Mouse (Mus musculus): ENCODE measurements around the gene Cpxm2. TPM values are rescaled to one million over a fixed set of nuclear protein-coding genes. Genes with fewer than 3 reads are reported as not detected.

The Cpxm2 gene
- polyA plus RNA-seq, 1 experiment from 2014 or later, result 1.2 TPM

DNA sequence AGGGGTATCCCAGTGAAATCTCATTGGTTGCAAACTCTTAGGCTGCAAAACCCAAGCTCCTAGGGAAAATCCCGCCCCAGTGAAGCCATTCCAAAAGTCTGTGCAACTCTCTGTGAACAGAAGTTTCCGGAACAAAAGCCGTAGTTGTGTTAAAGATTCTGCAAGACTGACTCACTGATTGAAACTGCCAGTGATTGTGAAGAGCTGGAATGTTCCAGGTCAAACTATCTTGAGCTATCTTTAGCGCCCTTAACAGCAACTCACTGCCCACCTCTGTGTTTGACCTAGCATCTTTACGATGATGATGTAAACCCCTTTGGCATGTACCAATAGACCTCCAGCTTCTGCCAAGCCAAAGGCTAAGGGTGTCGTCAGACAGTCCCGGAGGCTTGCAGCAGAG, 31.3 kb downstream of the Cpxm2 start:
- H3K9ac ChIP-seq, result no peak overlapping the region
- no peak for ATAC-seq (ENCODE audit: low FRiP score, low read depth)
- H3K4me2 ChIP-seq (replicated peaks), result no peak overlapping the region
- H3K36me3 ChIP-seq, result no peaks in the 10 kb centered on the region
- no peaks in the 10 kb centered on the region for H3K9me3 ChIP-seq
- H3K27me3 ChIP-seq (replicated peaks), result no peaks in the 10 kb centered on the region
- H3K27ac ChIP-seq, result no peak overlapping the region
- WGBS, result 87% methylated on average over 7 of the region's 7 CpGs
- H3K4me1 ChIP-seq, result no peaks in the 10 kb centered on the region
- no peak overlapping the region for H3K4me3 ChIP-seq

DNA sequence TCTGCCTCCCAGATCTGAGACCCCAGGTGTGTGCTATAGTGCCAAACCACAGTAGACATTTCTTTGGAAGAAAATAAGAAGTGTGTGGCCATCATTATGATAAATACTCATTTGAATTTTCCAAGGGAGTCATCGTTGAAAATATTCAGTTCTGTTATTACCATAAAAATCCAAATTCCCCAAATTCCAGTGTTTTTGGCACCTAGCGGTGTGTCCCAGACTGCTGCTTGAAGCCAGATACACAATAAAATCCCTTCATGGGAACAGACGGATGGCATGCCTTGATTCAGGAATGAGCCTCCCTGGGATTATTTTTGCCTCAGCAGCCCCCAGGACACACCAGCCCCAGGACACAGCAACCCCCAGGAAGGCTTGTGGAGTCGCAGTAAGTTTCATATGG, 34.7 kb downstream of the Cpxm2 start:
- Histone ChIP-seq H3K4me1 (no peaks in the 10 kb centered on the region), H3K9ac (no peak overlapping the region), H3K9me3 (no peaks in the 10 kb centered on the region), H3K36me3 (no peaks in the 10 kb centered on the region), H3K27ac (no peak overlapping the region), H3K4me3 (no peak overlapping the region), H3K4me2 (replicated peaks) (no peak overlapping the region), H3K27me3 (replicated peaks) (no peaks in the 10 kb centered on the region)
- no peak for ATAC-seq (ENCODE audit: low FRiP score, low read depth)
- WGBS, result 88% methylated on average over 4 of the region's 4 CpGs

DNA sequence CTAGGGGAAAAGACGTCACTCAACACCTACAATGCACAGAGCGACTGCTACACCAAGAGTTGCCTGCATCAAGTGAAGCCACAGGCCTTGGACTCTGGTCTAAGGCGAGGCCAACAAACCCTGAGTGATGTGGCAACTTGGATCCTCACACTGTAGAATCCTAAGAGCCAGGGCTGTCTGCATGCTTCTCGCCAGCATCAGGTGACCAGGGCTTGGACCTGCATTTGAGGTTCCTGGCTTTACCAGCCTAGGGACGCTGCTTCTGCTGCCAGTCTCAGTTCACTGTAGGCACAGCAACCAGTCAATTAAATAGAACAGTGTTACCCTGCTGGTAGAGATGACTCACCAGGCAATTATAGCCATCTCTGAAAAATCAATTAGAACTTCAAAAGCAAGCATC, 42.8 kb downstream of the Cpxm2 start:
- WGBS, result 66% methylated on average over 5 of the region's 5 CpGs

DNA sequence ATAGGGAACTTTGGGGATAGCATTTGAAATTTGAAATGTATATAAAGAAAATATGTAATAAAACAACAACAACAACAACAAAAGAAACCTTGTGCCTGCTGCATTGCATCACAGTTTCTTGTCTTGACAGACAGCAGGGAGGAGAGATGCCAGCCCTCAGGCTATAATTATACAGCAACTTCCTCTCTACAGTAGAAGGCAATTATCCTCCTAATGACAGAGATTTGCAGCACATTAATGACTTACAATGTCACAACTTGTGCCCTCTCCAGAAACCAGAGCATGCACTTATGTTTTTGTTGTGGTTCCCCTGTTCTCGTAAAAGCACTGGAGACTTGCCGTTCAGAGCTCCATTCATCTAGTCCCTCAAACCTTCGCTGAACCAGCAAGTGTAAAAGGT, 44.2 kb downstream of the Cpxm2 start:
- 73% methylated on average over 3 of the region's 3 CpGs for WGBS
- Histone ChIP-seq H3K9me3 (no peaks in the 10 kb centered on the region), H3K36me3 (no peaks in the 10 kb centered on the region), H3K4me1 (no peaks in the 10 kb centered on the region), H3K4me3 (no peak overlapping the region), H3K27me3 (replicated peaks) (no peaks in the 10 kb centered on the region), H3K9ac (no peak overlapping the region), H3K4me2 (replicated peaks) (no peak overlapping the region), H3K27ac (no peak overlapping the region)
- no peak for ATAC-seq (ENCODE audit: low FRiP score, low read depth)

More for the DNA sequence above, 42.8 kb downstream of the Cpxm2 start:
- no peak overlapping the region for H3K9ac ChIP-seq
- H3K9me3 ChIP-seq, result no peaks in the 10 kb centered on the region
- ATAC-seq (ENCODE audit: low FRiP score, low read depth), result no peak
- H3K4me1 ChIP-seq, result no peaks in the 10 kb centered on the region
- H3K27ac ChIP-seq, result no peak overlapping the region
- no peaks in the 10 kb centered on the region for H3K27me3 ChIP-seq (replicated peaks)
- H3K4me3 ChIP-seq, result no peak overlapping the region
- no peaks in the 10 kb centered on the region for H3K36me3 ChIP-seq
- H3K4me2 ChIP-seq (replicated peaks), result no peak overlapping the region

DNA sequence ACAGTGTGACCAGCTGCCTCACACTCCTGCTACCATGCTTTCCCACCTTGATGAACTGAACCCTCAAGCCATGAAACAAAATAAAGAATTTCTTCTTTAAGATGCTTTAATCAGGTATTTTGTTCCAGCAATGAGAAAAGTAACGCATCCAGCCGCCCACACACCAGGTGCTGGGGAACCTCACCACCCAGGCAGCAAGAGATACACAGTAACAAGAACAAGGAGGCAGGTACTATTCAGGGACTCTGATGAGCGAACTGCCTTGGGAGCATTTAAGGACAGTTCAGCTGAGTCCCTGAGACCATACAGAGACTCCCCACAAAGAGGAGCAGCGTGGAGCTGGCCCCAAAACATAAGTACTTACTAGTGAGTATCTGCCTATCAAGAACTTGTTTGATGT, 47.6 kb downstream of the Cpxm2 start:
- no peak overlapping the region for H3K27ac ChIP-seq
- WGBS, result 87% methylated on average over 4 of the region's 4 CpGs
- no peaks in the 10 kb centered on the region for H3K27me3 ChIP-seq (replicated peaks)
- H3K4me3 ChIP-seq, result no peak overlapping the region
- no peak for ATAC-seq (ENCODE audit: low FRiP score, low read depth)
- no peaks in the 10 kb centered on the region for H3K9me3 ChIP-seq
- no peak overlapping the region for H3K4me2 ChIP-seq (replicated peaks)
- no peak overlapping the region for H3K9ac ChIP-seq
- no peaks in the 10 kb centered on the region for H3K36me3 ChIP-seq
- no peaks in the 10 kb centered on the region for H3K4me1 ChIP-seq

DNA sequence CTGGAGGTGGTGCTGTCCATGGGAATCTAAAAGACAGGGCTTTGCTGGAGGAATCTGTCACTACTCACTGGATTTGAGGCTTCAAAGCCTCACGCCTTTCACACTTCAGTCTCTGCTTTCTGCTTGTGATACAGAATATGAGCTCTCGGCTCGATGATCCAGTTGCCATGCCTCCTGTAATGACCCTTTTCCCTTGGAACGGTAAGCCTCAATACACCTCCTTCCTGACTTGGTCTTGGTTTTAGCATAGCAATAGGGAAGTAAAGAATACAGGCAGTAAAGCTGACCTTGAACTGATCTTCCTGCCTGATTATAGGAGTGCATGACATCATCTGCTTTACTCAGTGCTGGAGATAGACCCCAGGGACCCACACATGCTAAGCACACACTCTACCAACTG, 49.2 kb downstream of the Cpxm2 start:
- Histone ChIP-seq H3K9ac (no peak overlapping the region), H3K36me3 (no peaks in the 10 kb centered on the region), H3K4me2 (replicated peaks) (no peak overlapping the region), H3K4me3 (no peak overlapping the region), H3K4me1 (no peaks in the 10 kb centered on the region), H3K27ac (no peak overlapping the region), H3K27me3 (replicated peaks) (no peaks in the 10 kb centered on the region), H3K9me3 (no peaks in the 10 kb centered on the region)
- ATAC-seq (ENCODE audit: low FRiP score, low read depth), result no peak
- WGBS, result 88% methylated on average over 4 of the region's 4 CpGs

DNA sequence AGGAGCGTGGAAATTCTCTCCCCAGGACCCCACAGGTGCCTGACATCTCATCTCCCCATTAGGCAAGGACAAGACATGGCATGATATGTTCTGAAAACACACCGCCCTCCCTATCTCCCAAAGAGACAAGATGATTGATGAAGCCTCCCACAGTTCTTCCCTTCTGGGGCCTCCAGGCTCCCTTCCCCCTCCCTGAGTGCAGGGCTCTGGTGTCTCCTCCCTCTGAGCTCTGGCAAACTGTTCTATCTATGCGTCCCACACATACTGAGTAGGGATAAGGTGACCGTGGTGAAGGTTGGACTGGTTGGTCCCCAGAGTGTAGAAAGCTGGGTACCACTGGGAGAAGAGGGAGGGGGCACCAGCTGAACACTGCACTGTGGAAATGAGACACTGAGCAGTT, 56.1 kb downstream of the Cpxm2 start:
- no peak overlapping the region for H3K9ac ChIP-seq
- H3K36me3 ChIP-seq, result no peaks in the 10 kb centered on the region
- no peak overlapping the region for H3K27ac ChIP-seq
- no peaks in the 10 kb centered on the region for H3K9me3 ChIP-seq
- no peaks in the 10 kb centered on the region for H3K4me1 ChIP-seq
- ATAC-seq (ENCODE audit: low FRiP score, low read depth), result no peak
- H3K4me3 ChIP-seq, result no peak overlapping the region
- no peak overlapping the region for H3K4me2 ChIP-seq (replicated peaks)
- no peaks in the 10 kb centered on the region for H3K27me3 ChIP-seq (replicated peaks)
- 71% methylated on average over 4 of the region's 4 CpGs for WGBS

DNA sequence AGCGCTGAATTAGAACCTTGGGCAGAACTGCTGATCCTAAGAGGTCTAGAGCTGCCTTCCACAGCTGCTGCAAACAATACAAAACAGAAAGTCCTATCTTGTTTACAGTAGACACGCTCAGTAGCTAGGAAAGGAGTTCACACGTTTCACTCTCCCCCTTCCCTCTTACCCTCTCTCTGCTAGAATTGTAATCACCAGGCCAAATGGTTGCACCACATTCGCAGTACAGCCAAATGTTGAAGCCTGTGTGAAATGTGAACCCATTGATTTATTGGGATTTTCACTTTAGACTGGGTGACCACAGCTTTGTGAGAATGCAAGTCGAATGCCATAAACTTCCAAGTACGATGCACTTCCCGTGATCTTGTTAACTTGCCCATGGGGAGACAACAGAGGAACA, 59.9 kb downstream of the Cpxm2 start:
- Histone ChIP-seq H3K27ac (no peak overlapping the region), H3K4me2 (replicated peaks) (no peak overlapping the region), H3K9ac (no peak overlapping the region), H3K4me1 (no peaks in the 10 kb centered on the region), H3K4me3 (no peak overlapping the region), H3K27me3 (replicated peaks) (no peaks in the 10 kb centered on the region), H3K9me3 (no peaks in the 10 kb centered on the region), H3K36me3 (no peaks in the 10 kb centered on the region)
- WGBS, result 71% methylated on average over 7 of the region's 7 CpGs
- ATAC-seq (ENCODE audit: low FRiP score, low read depth), result no peak

DNA sequence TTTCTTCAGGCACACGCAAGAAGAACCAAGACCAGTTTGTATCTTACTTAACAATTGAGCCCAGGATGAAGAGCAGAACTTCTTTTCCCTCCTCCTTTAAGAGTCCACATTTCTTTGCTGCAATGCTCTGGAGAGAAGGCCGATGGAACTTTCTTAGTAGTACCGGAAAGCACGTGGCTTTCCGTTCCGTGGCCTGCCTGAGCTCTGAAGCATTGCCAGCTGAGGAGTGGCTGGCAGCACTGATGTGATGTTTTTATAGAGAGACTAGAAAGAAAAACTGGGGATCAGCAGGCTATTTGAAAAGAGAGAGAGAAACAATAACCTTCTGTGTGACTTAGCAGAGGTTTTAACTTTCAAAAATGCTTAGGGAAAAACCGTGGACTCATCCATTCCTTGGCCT, 63.0 kb downstream of the Cpxm2 start:
- 92% methylated on average over 7 of the region's 7 CpGs for WGBS
- no peak overlapping the region for H3K4me2 ChIP-seq (replicated peaks)
- ATAC-seq (ENCODE audit: low FRiP score, low read depth), result no peak

DNA sequence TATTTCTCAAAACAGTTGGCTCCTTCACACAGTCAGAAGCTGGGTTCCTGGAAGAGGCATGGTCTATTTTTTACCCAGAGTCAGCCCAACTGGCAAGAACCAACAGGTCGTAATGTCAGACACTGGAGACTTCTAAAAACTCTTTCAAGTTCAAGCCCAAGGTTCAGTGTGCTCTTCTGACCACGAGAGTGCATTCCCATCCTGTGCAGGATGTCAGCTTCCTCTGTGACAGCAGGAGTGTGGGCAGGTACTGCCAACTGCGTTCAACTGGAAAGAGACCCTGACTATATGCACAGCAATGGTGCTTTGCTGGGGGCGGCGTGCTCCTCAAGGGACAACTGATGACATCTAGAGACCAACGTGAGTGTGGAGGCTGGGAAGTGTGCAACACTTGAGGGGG, 65.9 kb downstream of the Cpxm2 start:
- Histone ChIP-seq H3K4me2 (replicated peaks) (no peak overlapping the region), H3K36me3 (no peaks in the 10 kb centered on the region), H3K4me3 (no peak overlapping the region), H3K27ac (no peak overlapping the region), H3K4me1 (no peaks in the 10 kb centered on the region), H3K9ac (no peak overlapping the region), H3K27me3 (replicated peaks) (no peaks in the 10 kb centered on the region), H3K9me3 (no peaks in the 10 kb centered on the region)
- ATAC-seq (ENCODE audit: low FRiP score, low read depth), result no peak
- 81% methylated on average over 6 of the region's 6 CpGs for WGBS

More for the DNA sequence above, 63.0 kb downstream of the Cpxm2 start:
- Histone ChIP-seq H3K9me3 (no peaks in the 10 kb centered on the region), H3K4me1 (no peaks in the 10 kb centered on the region), H3K36me3 (no peaks in the 10 kb centered on the region), H3K27ac (no peak overlapping the region), H3K9ac (no peak overlapping the region), H3K4me3 (no peak overlapping the region), H3K27me3 (replicated peaks) (no peaks in the 10 kb centered on the region)

DNA sequence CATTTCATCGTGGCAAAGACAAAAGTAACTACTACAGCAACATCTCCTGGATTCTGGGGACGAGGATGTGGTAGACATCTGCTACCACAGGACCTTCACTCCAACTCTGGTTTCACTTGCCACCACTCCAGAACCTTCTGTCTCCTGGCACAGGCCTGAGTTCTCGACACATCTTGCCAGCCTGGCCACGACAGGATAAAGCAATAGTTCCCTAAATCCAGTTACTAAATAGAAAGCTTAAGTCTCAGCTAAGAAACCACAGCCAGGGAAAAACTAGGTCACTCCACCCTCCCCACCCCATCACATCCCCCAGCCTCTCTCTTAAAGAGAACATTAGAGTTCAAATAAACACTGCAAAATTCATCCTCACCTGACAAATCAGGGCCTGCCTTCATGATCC, 66.4 kb downstream of the Cpxm2 start:
- Histone ChIP-seq H3K9me3 (no peaks in the 10 kb centered on the region), H3K27me3 (replicated peaks) (no peaks in the 10 kb centered on the region), H3K4me3 (no peak overlapping the region), H3K36me3 (no peaks in the 10 kb centered on the region), H3K4me1 (no peaks in the 10 kb centered on the region), H3K4me2 (replicated peaks) (no peak overlapping the region), H3K9ac (no peak overlapping the region), H3K27ac (no peak overlapping the region)
- 87% methylated on average over 4 of the region's 4 CpGs for WGBS
- no peak for ATAC-seq (ENCODE audit: low FRiP score, low read depth)

DNA sequence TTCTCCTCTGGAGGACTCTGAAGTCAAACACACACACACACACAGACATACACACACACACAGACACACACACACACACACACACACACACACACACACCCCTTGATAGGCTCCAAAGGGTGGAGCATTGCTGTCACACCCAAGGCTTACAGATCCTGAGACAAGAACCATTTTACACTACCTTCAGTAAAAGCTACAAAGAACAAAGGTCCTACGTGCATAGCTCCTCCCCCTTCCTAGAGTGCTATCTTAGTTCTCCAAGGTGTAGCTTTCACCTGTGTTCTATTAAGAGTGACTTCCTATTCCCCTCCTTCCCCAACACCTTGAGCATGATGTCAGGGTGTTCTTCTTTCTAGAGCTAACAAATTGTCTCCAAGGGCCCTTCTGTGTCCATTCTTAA, 78.7 kb downstream of the Cpxm2 start:
- no peaks in the 10 kb centered on the region for H3K9me3 ChIP-seq
- no peak overlapping the region for H3K4me3 ChIP-seq
- H3K4me1 ChIP-seq, result no peaks in the 10 kb centered on the region
- H3K27ac ChIP-seq, result no peak overlapping the region
- no peak overlapping the region for H3K9ac ChIP-seq
- H3K27me3 ChIP-seq (replicated peaks), result no peaks in the 10 kb centered on the region
- no peaks in the 10 kb centered on the region for H3K36me3 ChIP-seq
- ATAC-seq (ENCODE audit: low FRiP score, low read depth), result no peak
- 81% methylated on average over 1 of the region's 1 CpGs for WGBS
- no peak overlapping the region for H3K4me2 ChIP-seq (replicated peaks)

DNA sequence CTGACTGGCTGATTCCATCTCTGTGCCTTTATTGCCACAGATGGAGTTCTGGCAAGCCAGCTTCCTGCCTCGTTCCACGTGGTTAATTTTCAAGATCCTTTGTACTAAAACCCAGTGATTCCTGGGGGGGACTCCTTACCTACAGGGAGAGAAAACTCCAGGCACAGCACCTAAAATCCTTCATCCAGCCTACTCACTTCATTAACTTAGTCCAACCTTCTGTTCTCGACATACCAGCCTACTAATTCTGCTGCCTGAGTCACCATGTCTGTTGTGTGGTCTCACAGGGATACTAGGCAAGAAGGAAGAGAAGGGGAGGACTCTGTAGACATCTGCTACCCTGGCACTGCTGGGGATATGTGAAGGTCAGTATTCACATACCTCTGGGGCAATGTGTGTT, 80.0 kb downstream of the Cpxm2 start:
- Histone ChIP-seq H3K4me3 (no peak overlapping the region), H3K36me3 (no peaks in the 10 kb centered on the region), H3K27ac (no peak overlapping the region), H3K9ac (no peak overlapping the region), H3K9me3 (no peaks in the 10 kb centered on the region), H3K4me2 (replicated peaks) (no peak overlapping the region), H3K27me3 (replicated peaks) (no peaks in the 10 kb centered on the region), H3K4me1 (no peaks in the 10 kb centered on the region)
- whole genome bisulfite sequencing, result 74% methylated on average over 3 of the region's 3 CpGs
- ATAC-seq (ENCODE audit: low FRiP score, low read depth), result no peak

All from neural tube, embryonic 12.5 days (tissue).